Mouse (Mus musculus) CH12.LX (cell line): ENCODE measurements around the gene Ifitm7.

ENCODE experiments used
- CTCF ChIP-seq, 2 experiments: IDR thresholded peaks in 1 of 2; conservative IDR thresholded peaks in 1 of 2; 2 replicates each; pipeline ENCODE4 v1.5.1; 2011 to 2012; ENCODE audit warnings: low read depth in 2 of 2, low read length in 2 of 2, improper control_type of control experiment in 1 of 2, inconsistent platforms in 1 of 2, mild to moderate bottlenecking in 1 of 2, moderate library complexity in 1 of 2
- EP300 ChIP-seq: IDR thresholded peaks from 2 replicates; pipeline ENCODE4 v1.6.1; 2011; ENCODE audit warnings: low read length, improper control_type of control experiment
- HCFC1 ChIP-seq: IDR thresholded peaks from 2 replicates; pipeline ENCODE4 v1.6.1; 2012; ENCODE audit warnings: low read depth, mild to moderate bottlenecking, inconsistent platforms, low read length, improper control_type of control experiment
- JUND ChIP-seq: conservative IDR thresholded peaks from 2 replicates; pipeline ENCODE4 v1.6.1; 2011; ENCODE audit warnings: low read depth, low read length, improper control_type of control experiment
- MEF2A ChIP-seq: IDR thresholded peaks from 2 replicates; pipeline ENCODE4 v1.6.1; 2014; ENCODE audit warnings: low read depth, mild to moderate bottlenecking, inconsistent platforms, low read length, improper control_type of control experiment, borderline replicate concordance
- POLR2A ChIP-seq: IDR thresholded peaks from 2 replicates; pipeline ENCODE4 v1.6.1; 2011; ENCODE audit warnings: low read depth, mild to moderate bottlenecking, improper control_type of control experiment, low read length
- TBP ChIP-seq: conservative IDR thresholded peaks from 2 replicates; pipeline ENCODE4 v1.6.1; 2011; ENCODE audit warnings: low read depth, low read length, improper control_type of control experiment

- TF ChIP-seq CTCF (conservative IDR thresholded peaks at IDR 0.05 in 1 of 2, IDR thresholded peaks at IDR 0.05 in 1 of 2; ENCODE audit: low read depth in 2 of 2, low read length in 2 of 2) (no peak), POLR2A (no peak), MEF2A (no peak), JUND (no peak), HCFC1 (no peak), TBP (no peak), EP300 (no peak)
Observed at GRCm38 (mm10) chr16:13972051-13972450, 14.6 kb downstream of the Ifitm7 start.
